Mouse (Mus musculus) heart, adult 2 months (tissue): ENCODE measurements around the gene Kcnq1. TPM values are rescaled to one million over a fixed set of nuclear protein-coding genes. Genes with fewer than 3 reads are reported as not detected.
A peak's percentile ranks its signal among the peaks of the same experiment; 100 is the strongest.

Source experiments
- DNase-seq, 2 experiments: peaks; one replicate each; pipeline ENCODE4 v3.0.0; 2021
- H3K27ac ChIP-seq: fragments of 200-600 bp; 2 replicates; pipeline ENCODE4 v1.8.1; 2022
- H3K27me3 ChIP-seq: fragments of 200-500 bp; 2 replicates; pipeline ENCODE4 v1.6.1; 2012; ENCODE audit warnings: mild to moderate bottlenecking, low read length, inconsistent platforms, mixed read lengths; ENCODE audit not compliant: control insufficient read depth, insufficient read depth
- H3K36me3 ChIP-seq: fragments of 200-500 bp; 2 replicates; pipeline ENCODE4 v1.6.1; 2012; ENCODE audit warnings: low read length, inconsistent platforms; ENCODE audit not compliant: control insufficient read depth, insufficient read depth
- H3K4me1 ChIP-seq: fragments of 200-500 bp; 2 replicates; pipeline ENCODE4 v1.6.1; 2011; ENCODE audit warnings: low read length; ENCODE audit not compliant: control insufficient read depth, insufficient read depth
- H3K4me3 ChIP-seq: fragments of 200-600 bp; 2 replicates; pipeline ENCODE4 v1.8.1; 2022
- H3K79me2 ChIP-seq: fragments of 200-500 bp; replicated peaks from 2 replicates; pipeline ENCODE4 v1.6.1; 2012; ENCODE audit warnings: mild to moderate bottlenecking, inconsistent platforms, low read length, moderate library complexity, mixed read lengths; ENCODE audit not compliant: control insufficient read depth, insufficient read depth
- H3K9ac ChIP-seq: fragments of 200-500 bp; 2 replicates; pipeline ENCODE4 v1.6.1; 2012; ENCODE audit warnings: low read depth, mild to moderate bottlenecking, control low read depth, inconsistent platforms, low read length, mixed read lengths
- CTCF ChIP-seq: fragments of 200-600 bp; IDR thresholded peaks from 2 replicates; pipeline ENCODE4 v1.8.1; 2022; ENCODE audit warnings: antibody characterized with exemption, mild to moderate bottlenecking, moderate library complexity
- EP300 ChIP-seq: fragments of 200-500 bp; IDR thresholded peaks from 2 replicates; pipeline ENCODE4 v1.6.1; 2011; ENCODE audit warnings: low read depth, low read length, control low read depth; ENCODE audit not compliant: insufficient read depth
- POLR2A ChIP-seq: fragments of 200-500 bp; IDR thresholded peaks from 2 replicates; pipeline ENCODE4 v1.6.1; 2011; ENCODE audit warnings: mild to moderate bottlenecking, low read depth, low read length, control low read depth; ENCODE audit not compliant: insufficient read depth
- WGBS: fragments of 180-500 bp; shearing (Covaris S2); methylation state at CpG from one replicate; pipeline ENCODE4 v1.1.7; 2018; 5-methylcytosine and 5-hydroxymethylcytosine counted together
- intact Hi-C: fragments of 180-260 bp; cut with DNase I; formaldehyde crosslinking; loops from one replicate; pipeline ENCODE4 v1.15.1; 2025
- polyA plus RNA-seq: library from polyadenylated mRNA; depleted of rRNA; stranded (reverse); fragments of >200 nt; gene quantifications from 2 replicates; pipeline ENCODE4 v1.2.3, GENCODE M21; 2012
- total RNA-seq, 2 experiments: library from RNA; stranded (reverse); gene quantifications; 2 replicates each; pipeline ENCODE4 v1.2.3; 2021

The Kcnq1 gene
- total and polyA plus RNA-seq, 3 experiments: 32.4 to 42.0 (median 34.2) TPM

- 0 out of 2 replicates have a peak, but pooled peaks cover 2% of the 10 kb centered on the region for H3K27me3 ChIP-seq
- peak within 1 kb of the TSS; percentile 84 for H3K9ac ChIP-seq
- no peaks in the 10 kb centered on the region for H3K36me3 ChIP-seq
- peak within 1 kb of the TSS; percentile 73 for H3K27ac ChIP-seq
- DNase-seq: peak; percentile 92 to 94
- WGBS: 29% methylated on average over 48 of the region's 48 CpGs
- no peaks in the 10 kb centered on the region; the same call in 1 of the 2 replicates for H3K4me1 ChIP-seq
- H3K79me2 ChIP-seq: no peaks in the 10 kb centered on the region
- H3K4me3 ChIP-seq: peak within 1 kb of the TSS; percentile 75
- TF ChIP-seq CTCF (no peak), POLR2A (peak; percentile 96)
- intact Hi-C loops: loop anchor here (2.0 to 10.0 kb wide), 3 partner anchors 52 to 566 kb away; no protein-coding TSS in a partner anchor
Measured at GRCm38 (mm10) chr7:143460874-143461273, 354.7 kb downstream of the Kcnq1 start, which contains the start of gene Cdkn1c. Gene Cdkn1c (minus strand): TSS chr7:143461050.

GRCm38 (mm10) chr7:143461294-143461870 is 355.2 kb downstream of the Kcnq1 start:
- 0 out of 2 replicates have a peak, but pooled peaks cover 2% of the 10 kb centered on the region for H3K27me3 ChIP-seq
- peak overlapping the region; percentile 59 for H3K9ac ChIP-seq
- H3K36me3 ChIP-seq: no peaks in the 10 kb centered on the region
- peak overlapping the region; percentile 2; the same call in 1 of the 2 replicates for H3K27ac ChIP-seq
- H3K79me2 ChIP-seq: no peaks in the 10 kb centered on the region
- no peak for DNase-seq
- 36% methylated on average over 15 of the region's 32 CpGs for WGBS
- H3K4me3 ChIP-seq: peak overlapping the region; percentile 28; the same call in 1 of the 2 replicates
- no peak for TF ChIP-seq POLR2A
- TF ChIP-seq CTCF: no peak
- TF ChIP-seq EP300: no peak
- intact Hi-C loops: loop anchor here (2.0 to 10.0 kb wide), 3 partner anchors 53 to 567 kb away; no protein-coding TSS in a partner anchor
- H3K4me1 ChIP-seq: no peaks in the 10 kb centered on the region; the same call in 1 of the 2 replicates

- H3K9ac ChIP-seq: no peak overlapping the region
- intact Hi-C loops: loop anchor here (2.0 to 10.0 kb wide), 3 partner anchors 53 to 567 kb away; no protein-coding TSS in a partner anchor
- no peak overlapping the region for H3K4me3 ChIP-seq
Measured at GRCm38 (mm10) chr7:143461920-143462319, 355.8 kb downstream of the Kcnq1 start.

GRCm38 (mm10) chr7:143462516-143462915 is 356.4 kb downstream of the Kcnq1 start:
- no peak overlapping the region for H3K4me3 ChIP-seq
- 83% methylated on average over 5 of the region's 5 CpGs for WGBS
- H3K27ac ChIP-seq: no peak overlapping the region
- no peaks in the 10 kb centered on the region for H3K79me2 ChIP-seq
- H3K36me3 ChIP-seq: no peaks in the 10 kb centered on the region
- H3K4me1 ChIP-seq: no peaks in the 10 kb centered on the region; the same call in 1 of the 2 replicates
- DNase-seq: no peak
- intact Hi-C loops: loop anchor here (5.0 to 10.0 kb wide), 2 partner anchors 165 to 568 kb away; no protein-coding TSS in a partner anchor
- H3K27me3 ChIP-seq: 0 out of 2 replicates have a peak, but pooled peaks cover 2% of the 10 kb centered on the region
- TF ChIP-seq POLR2A: no peak
- no peak for TF ChIP-seq EP300
- no peak for TF ChIP-seq CTCF
- no peak overlapping the region for H3K9ac ChIP-seq

More at GRCm38 (mm10) chr7:143461920-143462319, 355.8 kb downstream of the Kcnq1 start:
- 61% methylated on average over 11 of the region's 11 CpGs for WGBS
- DNase-seq: no peak
- Histone ChIP-seq H3K4me1 (no peaks in the 10 kb centered on the region; the same call in 1 of the 2 replicates), H3K36me3 (no peaks in the 10 kb centered on the region), H3K79me2 (no peaks in the 10 kb centered on the region), H3K27ac (no peak overlapping the region), H3K27me3 (0 out of 2 replicates have a peak, but pooled peaks cover 2% of the 10 kb centered on the region)
- TF ChIP-seq EP300 (no peak), CTCF (no peak), POLR2A (no peak)

- no peaks in the 10 kb centered on the region for H3K79me2 ChIP-seq
- WGBS: 24% methylated on average over 11 of the region's 11 CpGs
- H3K4me3 ChIP-seq: no peak overlapping the region
- intact Hi-C loops: loop anchor here (5.0 to 10.0 kb wide), 2 partner anchors 167 to 569 kb away; no protein-coding TSS in a partner anchor
- H3K4me1 ChIP-seq: no peaks in the 10 kb centered on the region; the same call in 1 of the 2 replicates
- no peak overlapping the region for H3K9ac ChIP-seq
- H3K27me3 ChIP-seq: 0 out of 2 replicates have a peak, but pooled peaks cover 2% of the 10 kb centered on the region
- peak; percentile 99 for TF ChIP-seq CTCF
- TF ChIP-seq POLR2A: no peak
- 0 out of 2 replicates have a peak, but pooled peaks have one; percentile 67 for TF ChIP-seq EP300
- DNase-seq: peak; percentile 80 to 90
- no peak overlapping the region for H3K27ac ChIP-seq
- no peaks in the 10 kb centered on the region for H3K36me3 ChIP-seq
Measured at GRCm38 (mm10) chr7:143463865-143464415, 357.8 kb downstream of the Kcnq1 start.
